9 mouse cellular contexts compared by ENCODE assay signal in the genomic region with DNA sequence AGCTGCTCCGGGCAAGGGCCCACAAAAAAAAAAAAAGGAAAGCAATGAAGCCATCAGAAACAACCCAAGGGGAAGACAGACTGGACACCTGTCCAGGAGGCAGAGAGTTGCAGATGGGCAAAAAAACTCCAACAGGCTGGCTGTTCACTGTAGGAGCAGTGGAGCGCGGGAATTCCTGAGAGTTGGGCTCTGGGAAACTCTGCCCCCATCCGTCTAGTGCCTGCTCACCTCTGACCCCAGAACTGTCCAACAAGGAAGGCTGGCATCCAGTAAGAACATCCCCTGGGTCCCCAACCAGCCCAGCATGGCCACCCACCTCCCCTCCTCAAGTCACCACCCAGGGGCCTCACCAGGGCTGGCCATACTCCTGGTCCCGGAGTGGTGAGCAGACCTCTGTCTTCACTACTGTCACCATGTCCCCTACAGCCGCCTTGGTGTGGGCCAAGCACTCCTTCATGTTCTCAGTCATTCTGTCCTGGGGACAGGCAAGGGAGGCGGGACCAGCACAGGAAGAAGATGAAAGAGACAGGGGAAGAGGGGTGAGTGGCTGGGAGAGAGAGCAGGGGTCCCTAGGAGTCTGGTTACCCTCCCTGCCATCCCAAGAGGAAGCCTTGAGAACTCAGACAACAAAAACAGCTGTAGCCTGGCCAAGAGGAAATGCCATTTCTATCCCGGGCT. TPM values are rescaled to one million over a fixed set of nuclear protein-coding genes. Genes with fewer than 3 reads are reported as not detected.
DNase-seq lines count a peak whose midpoint lies in the region; ATAC-seq and TF ChIP-seq lines count a peak whose summit lies in the region.
"Had no signal": no experiment of that assay in that cellular context is flagged by ENCODE, and none has a peak within 500 bp of the region (broad histone marks: within the 10 kb centered on the region; RNA-seq: fewer than 3 reads in every experiment).

No protein-coding gene starts in this region.

- H3K4me2 ChIP-seq in heart, postnatal 0 days (ENCODE audit: low read depth, low read length) = peak overlapping the region; percentile 100; the same call in 1 of the 2 replicates
- H3K4me2 ChIP-seq in midbrain, postnatal 0 days (ENCODE audit: low read depth, low read length, poor library complexity, severe bottlenecking) = peak overlapping the region; percentile 87; the same call in 1 of the 2 replicates

- H3K36me3 ChIP-seq in heart, postnatal 0 days (replicated peaks; ENCODE audit: control insufficient read depth, insufficient read depth, low read length) = peaks cover 14% of the 10 kb centered on the region
- H3K36me3 ChIP-seq in forebrain, embryonic 10.5 days (replicated peaks) = peaks cover 35% of the 10 kb centered on the region
- H3K36me3 ChIP-seq in midbrain, postnatal 0 days (ENCODE audit: insufficient read depth, low read length) = peaks cover 13% of the 10 kb centered on the region

- peak overlapping the region; percentile 72 for H3K27ac ChIP-seq in heart, postnatal 0 days (ENCODE audit: low read depth)
- H3K27ac ChIP-seq in forebrain, embryonic 10.5 days = peak overlapping the region; percentile 89
- 0 out of 2 replicates have a peak overlapping the region, but pooled peaks have one; percentile 55 for H3K27ac ChIP-seq in midbrain, postnatal 0 days (ENCODE audit: low read depth, low read length)

- no peak overlapping the region for H3K9ac ChIP-seq in heart, postnatal 0 days (replicated peaks; ENCODE audit: low read depth, low read length)
- no peak overlapping the region for H3K9ac ChIP-seq in midbrain, postnatal 0 days (replicated peaks; ENCODE audit: low read length, poor library complexity, severe bottlenecking)

- H3K4me3 ChIP-seq in heart, postnatal 0 days (ENCODE audit: low read depth, low read length) = no peak overlapping the region
- H3K4me3 ChIP-seq in forebrain, embryonic 10.5 days = peak overlapping the region; percentile 74
- no peak overlapping the region for H3K4me3 ChIP-seq in midbrain, postnatal 0 days (ENCODE audit: low read depth, low read length)

- peaks cover 19% of the 10 kb centered on the region for H3K4me1 ChIP-seq in heart, postnatal 0 days (ENCODE audit: control insufficient read depth, insufficient read depth)
- peaks cover 26% of the 10 kb centered on the region for H3K4me1 ChIP-seq in forebrain, embryonic 10.5 days
- H3K4me1 ChIP-seq in midbrain, postnatal 0 days (ENCODE audit: insufficient read depth, low read length) = 0 out of 2 replicates have a peak, but pooled peaks cover 10% of the 10 kb centered on the region

- no peaks in the 10 kb centered on the region for H3K27me3 ChIP-seq in heart, postnatal 0 days (ENCODE audit: control insufficient read depth, insufficient read depth, low read length)
- peaks cover 14% of the 10 kb centered on the region for H3K27me3 ChIP-seq in forebrain, embryonic 10.5 days (ENCODE audit: poor library complexity, severe bottlenecking)
- H3K27me3 ChIP-seq in midbrain, postnatal 0 days (ENCODE audit: insufficient read depth, low read length) = no peaks in the 10 kb centered on the region

- intact Hi-C loops in left cerebral cortex, postnatal 36 days (cut with DNase I) = no loop called here

- 62% methylated on average over 8 of the region's 8 CpGs for WGBS in heart, postnatal 0 days
- 62% methylated on average over 8 of the region's 8 CpGs for WGBS in forebrain, embryonic 10.5 days
- 75% methylated on average over 8 of the region's 8 CpGs for WGBS in midbrain, postnatal 0 days

- H3K9me3 ChIP-seq in heart, postnatal 0 days (replicated peaks; ENCODE audit: control insufficient read depth, low read length) = no peaks in the 10 kb centered on the region
- no peaks in the 10 kb centered on the region for H3K9me3 ChIP-seq in forebrain, embryonic 10.5 days
- no peaks in the 10 kb centered on the region for H3K9me3 ChIP-seq in midbrain, postnatal 0 days (ENCODE audit: low read length)

- ATAC-seq in heart, postnatal 0 days (ENCODE audit: insufficient read depth, low read depth) = 0 out of 2 replicates have a peak, but pooled peaks have one; percentile 5
- 0 out of 2 replicates have a peak, but pooled peaks have one; percentile 8 for ATAC-seq in midbrain, postnatal 0 days (ENCODE audit: low FRiP score)

- no peak for TF ChIP-seq EP300 in heart, postnatal 0 days (IDR thresholded peaks at IDR 0.05; ENCODE audit: low read depth)

- TF ChIP-seq CTCF in heart, postnatal 0 days (IDR thresholded peaks at IDR 0.05; ENCODE audit: low read depth) = no peak
- TF ChIP-seq CTCF in midbrain, postnatal 0 days (IDR thresholded peaks at IDR 0.05) = no peak

- DNase-seq in heart, postnatal 0 days (ENCODE audit: low spot score) = peak; percentile 22
- no peak for DNase-seq in heart, adult 18-20 months
- peak; percentile 29 for DNase-seq in forebrain, embryonic 10.5 days (ENCODE audit: extremely low spot score, low spot score)
- peak; percentile 44 for DNase-seq in kidney, postnatal 14 days
- no peak for DNase-seq in midbrain, postnatal 0 days (ENCODE audit: low spot score)
- DNase-seq in left cerebral cortex, postnatal 36 days (ENCODE audit: low spot score in 2 of 2) = no peak
- no peak for DNase-seq in retina, embryonic 14.5 days (ENCODE audit: low spot score)
- DNase-seq in spleen, postnatal 4 days (ENCODE audit: low spot score in 2 of 2) = no peak
- DNase-seq: gastrocnemius, postnatal 25 days had no signal

RNA-seq across cellular contexts. Expression of a gene that starts 32.4 kb away (rescaled TPM):
- 10.7 and 12.7 TPM in 2 replicates for total RNA-seq in heart, postnatal 0 days (2014; rRNA removed; ENCODE audit: low replicate concordance)
- 2.7 and 2.9 TPM in 2 replicates for polyA plus RNA-seq in heart, postnatal 0 days (2015; fragmentation: Nextera tagmentation; extraction: Ambion mirVana)
- 1 to 10 TPM; 8.4 to 9.5 TPM for total RNA-seq in heart, adult 18-20 months (2021)
- 1.7 and 2.0 TPM in 2 replicates for polyA plus RNA-seq in forebrain, embryonic 10.5 days (2016; fragmentation: Nextera tagmentation; extraction: Ambion mirVana)
- 12.2 and 14.2 TPM in 2 replicates for total RNA-seq in midbrain, postnatal 0 days (2014; rRNA removed)
- polyA plus RNA-seq in midbrain, postnatal 0 days (2015; fragmentation: Nextera tagmentation; extraction: Ambion mirVana) = 2.1 and 2.6 TPM in 2 replicates
- 10 to 100 TPM; 21.0 to 25.1 TPM for total RNA-seq in left cerebral cortex, postnatal 36 days (2021)

Comparison
In these comparisons a context has a peak if more than half of its experiments do, and no peak if none do; other contexts are left out.
1. DNase-seq: peak in heart, postnatal 0 days (single experiment), forebrain, embryonic 10.5 days (single experiment) and kidney, postnatal 14 days (single experiment); none in heart, adult 18-20 months (0 of 2), midbrain, postnatal 0 days (single experiment), left cerebral cortex, postnatal 36 days (0 of 2), retina, embryonic 14.5 days (single experiment) and spleen, postnatal 4 days (0 of 2).
2. Peak in every context shown above with its lines, with median percentiles within 50 percentile points of each other: H3K27ac ChIP-seq.